Mouse (Mus musculus): Measurements from ENCODE around the gene Frmd4b. TPM values are rescaled to one million over a fixed set of nuclear protein-coding genes. Genes with fewer than 3 reads are reported as not detected.
"Not testable (repeated sequence)": the region's sequence is repeated elsewhere in the genome, so short reads cannot be mapped to it uniquely, and the experiment has no call there.

Frmd4b gene
- total RNA-seq, 2 experiments from 2014 or later, result 28.0 to 32.5 TPM

DNA sequence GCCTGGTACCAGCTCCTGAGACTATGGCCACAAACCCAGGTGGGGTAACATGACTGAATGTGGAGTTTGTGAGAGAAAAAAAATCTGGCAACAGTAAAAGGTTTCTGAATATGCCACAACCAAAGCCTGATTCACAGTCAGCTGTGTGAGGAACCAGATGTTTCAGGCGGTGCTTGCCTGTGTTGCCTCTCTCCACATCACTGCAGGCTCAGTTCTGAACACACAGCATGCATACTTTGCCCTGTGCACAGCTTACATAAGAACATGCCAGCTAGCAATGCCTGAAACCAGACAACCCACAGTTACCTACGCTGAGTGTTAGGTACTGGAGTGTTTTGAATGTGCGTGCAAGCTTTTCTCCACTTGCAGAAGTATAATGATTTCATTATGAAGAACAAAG lies 224.4 kb downstream of the Frmd4b start:
- Histone ChIP-seq H3K27ac (peak overlapping the region; percentile 37; the same call in 1 of the 2 replicates), H3K4me3 (no peak overlapping the region)
- no peak for DNase-seq (ENCODE audit: low spot score in 2 of 2)
- TF ChIP-seq CTCF (conservative IDR thresholded peaks at IDR 0.05), result no peak

DNA sequence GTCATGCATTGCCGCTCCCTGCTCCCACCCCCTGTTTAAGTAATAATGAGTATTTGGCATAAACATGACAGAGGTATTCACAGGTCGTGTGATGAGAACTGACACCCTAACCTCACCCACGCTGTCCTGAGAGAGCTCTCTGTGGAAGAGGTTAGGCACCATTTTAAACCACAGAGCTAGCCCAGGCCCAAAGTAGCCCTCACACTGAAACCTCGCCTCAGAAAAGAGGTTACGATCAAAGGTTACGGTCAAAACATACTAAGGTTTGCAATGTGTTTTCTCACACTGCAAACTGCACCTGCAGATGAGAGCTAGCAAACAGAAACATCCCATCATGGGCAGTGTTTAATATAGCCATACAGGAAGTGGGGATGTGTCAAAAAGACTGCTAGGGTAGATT lies 230.0 kb downstream of the Frmd4b start:
- no peak overlapping the region for H3K27ac ChIP-seq
- TF ChIP-seq CTCF (conservative IDR thresholded peaks at IDR 0.05), result no peak
- no peak overlapping the region for H3K4me3 ChIP-seq
- DNase-seq (ENCODE audit: low spot score in 2 of 2), result no peak

DNA sequence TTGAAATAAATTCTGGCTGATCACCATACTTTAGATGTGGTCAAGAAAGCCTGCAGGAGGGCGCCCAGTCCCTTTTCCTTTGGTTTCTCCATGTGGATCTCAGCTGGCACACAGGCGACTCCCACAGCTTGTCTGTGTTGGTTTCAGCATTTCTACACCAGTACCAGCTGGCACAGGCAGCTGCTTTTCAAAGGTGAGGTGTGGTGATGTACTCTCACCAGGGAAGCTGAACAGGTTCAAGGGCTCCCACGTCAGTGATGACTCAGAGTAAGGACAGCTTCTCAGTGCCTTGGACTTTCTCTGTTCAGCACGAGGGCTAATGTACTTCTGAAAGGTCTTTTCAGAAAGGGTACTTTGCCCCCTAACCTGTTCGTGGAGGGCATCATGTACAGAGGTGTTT lies 232.4 kb downstream of the Frmd4b start:
- DNase-seq (ENCODE audit: low spot score in 2 of 2), result no peak
- Histone ChIP-seq H3K27ac (no peak overlapping the region), H3K4me3 (no peak overlapping the region)
- TF ChIP-seq CTCF (conservative IDR thresholded peaks at IDR 0.05), result no peak

DNA sequence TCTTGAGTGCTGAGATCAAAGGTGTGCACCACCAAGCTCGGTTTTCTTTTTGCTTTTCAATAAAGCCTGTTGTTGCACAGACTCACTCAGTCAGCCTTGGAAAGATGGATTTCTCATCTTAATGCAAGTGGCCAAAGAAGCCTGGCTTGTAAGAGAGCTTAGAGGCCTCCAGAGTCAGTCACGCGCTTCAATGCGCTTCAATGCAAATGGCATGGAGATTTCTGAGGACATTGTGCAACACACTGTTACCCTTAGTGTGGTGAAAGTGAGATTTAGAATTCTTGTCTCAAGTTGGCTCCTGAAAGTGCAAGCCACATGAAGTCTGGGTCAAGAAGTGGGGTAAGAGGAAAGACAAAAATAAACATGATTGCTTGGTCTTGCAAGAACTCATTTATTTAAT lies 236.1 kb downstream of the Frmd4b start:
- Histone ChIP-seq H3K27ac (no peak overlapping the region), H3K4me3 (no peak overlapping the region)
- no peak for DNase-seq (ENCODE audit: low spot score in 2 of 2)
- TF ChIP-seq CTCF (conservative IDR thresholded peaks at IDR 0.05), result no peak

DNA sequence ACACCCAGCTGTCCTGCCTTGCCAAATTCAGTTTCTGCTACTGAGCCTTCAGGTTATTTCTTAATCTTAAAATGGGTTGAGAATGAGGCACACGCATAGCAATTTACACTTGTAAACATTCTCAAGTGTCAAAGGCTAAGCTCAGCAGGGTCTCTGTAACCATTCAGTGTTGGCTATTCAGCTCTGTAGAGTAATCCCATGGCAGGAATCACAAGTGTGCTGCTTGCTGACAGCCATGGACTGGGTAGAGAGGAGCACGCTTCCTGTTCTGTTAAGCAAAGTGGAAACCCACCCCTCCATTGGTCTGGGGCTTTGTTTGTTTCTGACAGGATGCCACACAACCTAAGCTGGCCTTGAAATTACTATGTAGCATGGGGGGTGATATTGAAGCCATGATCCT lies 246.4 kb downstream of the Frmd4b start:
- no peak overlapping the region for H3K4me3 ChIP-seq
- H3K27ac ChIP-seq, result no peak overlapping the region
- TF ChIP-seq CTCF (conservative IDR thresholded peaks at IDR 0.05), result no peak
- no peak for DNase-seq (ENCODE audit: low spot score in 2 of 2)

DNA sequence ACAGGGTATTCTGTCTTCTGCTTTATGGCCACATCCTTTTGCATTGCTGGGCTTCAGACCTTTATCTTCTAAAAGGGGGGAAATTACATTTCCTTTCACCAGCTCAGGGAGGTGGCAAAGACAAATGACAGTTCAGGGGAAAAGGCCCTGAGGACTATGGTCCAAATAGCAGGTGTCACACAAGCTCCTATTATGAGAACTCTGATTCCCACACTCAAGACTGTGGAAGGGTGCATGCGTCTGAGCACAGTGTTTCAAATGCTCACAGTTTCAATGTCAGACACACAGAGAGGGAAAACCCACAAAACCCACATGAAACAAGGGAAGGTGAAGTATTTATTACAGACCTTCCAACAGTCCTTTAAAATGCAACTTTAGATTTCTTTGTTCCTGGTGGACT lies 246.9 kb downstream of the Frmd4b start:
- no peak for DNase-seq (ENCODE audit: low spot score in 2 of 2)
- H3K4me3 ChIP-seq, result no peak overlapping the region
- no peak overlapping the region for H3K27ac ChIP-seq
- TF ChIP-seq CTCF (conservative IDR thresholded peaks at IDR 0.05), result no peak

DNA sequence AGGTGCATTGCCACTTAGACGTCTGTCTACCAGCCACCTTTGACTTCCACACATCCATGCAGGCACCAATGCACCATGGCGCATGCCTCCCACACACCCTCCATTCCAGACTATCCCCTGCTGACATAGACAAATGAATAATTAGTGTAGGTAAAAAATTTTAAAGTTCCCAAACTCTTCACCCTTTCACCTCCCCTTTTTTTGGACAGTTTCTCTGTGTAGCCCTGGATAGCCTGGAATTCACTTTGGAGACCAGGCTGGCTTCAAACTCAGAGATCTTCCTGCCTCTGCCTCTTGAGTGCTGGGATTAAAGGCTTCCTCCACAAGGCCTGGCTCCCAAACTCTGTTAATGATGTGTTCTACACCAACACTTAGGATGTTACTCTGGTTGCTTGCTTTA lies 253.5 kb downstream of the Frmd4b start:
- no peak overlapping the region for H3K4me3 ChIP-seq
- TF ChIP-seq CTCF (conservative IDR thresholded peaks at IDR 0.05), result no peak
- H3K27ac ChIP-seq, result no peak overlapping the region
- DNase-seq (ENCODE audit: low spot score in 2 of 2), result no peak

DNA sequence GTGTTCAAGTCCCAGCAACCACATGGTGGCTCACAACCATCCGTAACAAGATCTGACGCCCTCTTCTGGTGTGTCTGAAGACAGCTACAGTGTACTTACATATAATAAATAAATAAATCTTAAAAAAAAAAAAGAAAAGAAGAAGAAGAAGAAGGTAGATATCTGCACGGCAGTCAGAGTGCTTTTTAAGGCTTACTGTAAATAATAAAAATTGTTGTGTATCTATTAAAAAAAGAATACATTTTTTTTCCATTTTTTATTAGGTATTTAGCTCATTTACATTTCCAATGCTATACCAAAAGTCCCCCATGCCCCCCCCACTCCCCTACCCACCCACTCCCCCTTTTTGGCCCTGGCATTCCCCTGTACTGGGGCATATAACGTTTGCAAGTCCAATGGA lies 259.7 kb downstream of the Frmd4b start:
- not testable (repeated sequence) for DNase-seq (ENCODE audit: low spot score in 2 of 2); H3K27ac ChIP-seq; H3K4me3 ChIP-seq

DNA sequence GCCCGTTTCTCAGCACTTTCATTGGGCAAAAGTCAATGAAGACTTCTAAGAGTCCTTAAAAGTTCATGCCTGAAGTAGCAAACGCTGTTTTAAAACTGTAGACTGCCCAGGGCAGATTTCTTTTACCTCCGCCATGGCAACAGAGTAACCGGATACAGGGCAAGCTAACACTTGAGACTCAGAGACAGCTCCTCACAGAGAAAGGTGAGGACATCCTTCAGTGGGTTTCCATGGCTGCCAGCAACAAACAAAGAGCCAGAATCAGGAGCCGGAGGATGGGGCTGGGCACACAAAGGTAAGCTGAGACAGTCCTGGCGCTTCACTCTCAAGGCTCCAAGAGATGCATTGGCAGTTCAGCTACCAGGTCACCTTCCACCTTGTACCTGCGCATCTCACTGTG lies 260.7 kb downstream of the Frmd4b start:
- no peak for DNase-seq (ENCODE audit: low spot score in 2 of 2)
- no peak for TF ChIP-seq CTCF (conservative IDR thresholded peaks at IDR 0.05)
- no peak overlapping the region for H3K4me3 ChIP-seq
- no peak overlapping the region for H3K27ac ChIP-seq

DNA sequence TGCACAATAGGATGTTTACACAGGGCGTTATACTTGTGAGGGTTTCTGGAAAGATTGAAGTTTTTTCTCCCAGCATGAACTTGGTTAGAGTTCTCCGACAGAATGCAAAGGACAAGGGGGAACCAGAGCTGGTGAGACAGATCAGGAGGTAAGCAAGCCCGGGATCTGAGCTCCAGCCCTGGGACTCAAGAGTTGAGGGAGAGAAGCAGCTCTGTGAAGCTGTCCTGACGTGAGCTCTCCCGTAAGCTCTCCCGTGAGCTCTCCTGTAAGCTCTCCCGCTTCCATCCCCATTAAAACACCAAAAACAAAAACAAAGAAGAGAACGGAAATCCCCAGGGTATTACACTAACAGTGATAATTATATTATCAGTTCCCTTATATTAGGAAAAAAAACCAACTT lies 262.2 kb downstream of the Frmd4b start:
- H3K27ac ChIP-seq, result peak overlapping the region; percentile 43; the same call in 1 of the 2 replicates
- no peak for DNase-seq (ENCODE audit: low spot score in 2 of 2)
- no peak for TF ChIP-seq CTCF (conservative IDR thresholded peaks at IDR 0.05)
- H3K4me3 ChIP-seq, result no peak overlapping the region

DNA sequence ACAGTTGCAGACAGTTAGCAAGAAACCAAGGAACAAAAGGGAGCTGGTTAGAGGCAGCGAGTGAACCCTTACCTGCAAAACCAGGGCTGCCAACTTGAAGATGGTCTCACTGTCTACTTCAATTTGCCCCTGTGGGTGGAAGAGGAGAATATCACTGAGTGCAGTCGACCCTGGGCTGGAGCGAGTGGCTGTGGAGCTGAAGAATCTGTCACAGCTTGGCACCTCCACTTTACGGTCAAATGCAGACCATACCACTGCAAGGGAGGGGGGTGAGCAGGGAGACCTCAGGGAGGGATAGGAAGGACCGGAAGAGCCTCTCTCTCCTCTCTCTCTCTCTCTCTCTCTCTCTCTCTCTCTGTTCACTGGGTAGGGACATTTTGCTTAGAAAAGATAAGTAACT lies 263.4 kb downstream of the Frmd4b start:
- Histone ChIP-seq H3K27ac (no peak overlapping the region), H3K4me3 (no peak overlapping the region)
- no peak for DNase-seq (ENCODE audit: low spot score in 2 of 2)
- TF ChIP-seq CTCF (conservative IDR thresholded peaks at IDR 0.05), result no peak

DNA sequence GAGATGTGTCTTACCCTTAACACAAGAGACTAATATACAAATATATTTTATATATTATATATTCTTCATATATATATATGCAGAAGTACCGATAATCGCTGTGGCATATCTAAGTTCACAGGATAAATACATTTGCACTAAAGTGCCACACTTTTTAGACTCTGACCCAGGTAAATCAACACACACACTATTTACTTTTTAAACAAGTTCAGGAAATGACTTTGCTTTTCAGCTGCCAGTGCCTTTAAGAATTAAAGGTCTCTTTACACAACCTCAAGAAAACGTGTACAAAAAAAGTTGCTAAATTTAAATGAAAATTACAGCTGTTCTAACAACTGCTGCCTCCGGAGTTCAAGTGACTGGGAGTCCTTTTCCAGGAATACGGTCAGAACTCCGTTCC lies 264.0 kb downstream of the Frmd4b start:
- Histone ChIP-seq H3K4me3 (no peak overlapping the region), H3K27ac (no peak overlapping the region)
- DNase-seq (ENCODE audit: low spot score in 2 of 2), result no peak
- TF ChIP-seq CTCF (conservative IDR thresholded peaks at IDR 0.05), result no peak

DNA sequence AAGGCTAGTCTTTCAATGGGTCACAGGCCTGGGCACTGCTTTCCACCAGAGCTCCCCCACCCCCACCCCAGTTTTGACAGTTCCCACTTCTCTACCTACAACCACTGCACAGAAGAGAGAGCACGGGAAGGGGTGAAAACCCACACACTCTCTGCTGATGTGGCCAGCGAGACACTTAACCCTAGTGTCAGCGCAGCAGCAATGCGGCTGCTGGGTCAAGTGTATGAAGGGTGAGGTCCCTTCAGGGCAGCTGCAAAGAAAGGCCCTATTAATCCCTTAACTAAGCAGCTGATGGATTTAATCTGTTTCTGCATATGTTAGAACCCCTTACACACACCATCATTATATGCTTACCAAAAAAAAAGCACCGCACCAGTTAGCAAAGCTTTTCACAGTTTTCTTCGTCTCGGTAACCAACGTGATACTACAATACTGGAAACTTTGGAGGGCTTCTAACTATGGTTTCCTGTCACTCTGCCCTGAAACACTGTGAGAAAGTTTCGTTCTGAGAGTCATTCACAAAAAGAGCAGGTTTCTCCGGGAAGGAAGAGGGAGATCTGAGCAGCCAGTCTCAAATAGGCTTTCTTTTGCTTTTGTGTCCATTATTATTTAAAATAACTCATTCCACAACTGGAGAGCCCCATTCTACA lies 264.7 kb downstream of the Frmd4b start:
- no peak overlapping the region for H3K27ac ChIP-seq
- no peak for DNase-seq (ENCODE audit: low spot score in 2 of 2)
- no peak for TF ChIP-seq CTCF (conservative IDR thresholded peaks at IDR 0.05)
- no peak overlapping the region for H3K4me3 ChIP-seq

DNA sequence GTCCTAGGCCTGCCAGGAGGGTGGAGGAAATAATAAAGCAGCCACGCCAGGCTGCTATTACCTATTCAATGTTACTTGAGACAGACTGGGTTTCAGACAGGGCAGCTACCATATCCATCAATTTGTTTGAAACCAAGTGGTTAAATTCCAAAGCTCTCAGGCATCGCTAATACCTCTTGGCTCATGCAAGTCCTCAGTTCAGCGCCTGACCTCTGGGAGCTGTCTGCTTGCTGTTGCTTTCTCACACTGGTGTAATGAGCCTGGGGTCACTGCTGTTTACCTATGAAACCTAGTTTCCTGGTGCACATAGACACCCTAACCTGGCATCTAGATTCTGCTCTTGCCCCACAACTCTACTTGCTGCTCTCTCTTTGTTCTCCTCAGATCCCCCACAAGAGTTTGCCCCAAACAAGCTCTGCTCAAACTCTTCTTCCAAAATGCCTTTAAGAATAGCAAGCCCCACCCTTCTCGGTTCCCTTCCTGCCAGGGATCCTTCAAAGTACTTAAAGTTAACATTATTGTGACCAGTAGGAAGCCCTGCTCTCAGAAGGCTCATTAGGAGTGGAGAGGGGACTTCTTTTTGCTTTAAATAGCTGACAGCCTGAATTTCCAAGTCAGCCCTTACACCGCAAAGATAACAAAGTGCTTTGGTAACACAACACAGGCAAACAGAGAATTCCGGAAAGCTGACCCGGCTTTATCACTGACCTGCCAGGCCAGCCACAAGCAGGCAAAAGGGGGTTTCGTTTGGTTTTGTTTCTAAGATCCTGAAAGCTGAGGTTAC lies 267.8 kb downstream of the Frmd4b start:
- H3K27ac ChIP-seq, result peak overlapping the region; percentile 47
- TF ChIP-seq CTCF (conservative IDR thresholded peaks at IDR 0.05), result no peak

More for the DNA sequence above, 267.8 kb downstream of the Frmd4b start:
- no peak overlapping the region for H3K4me3 ChIP-seq
- DNase-seq (ENCODE audit: low spot score in 2 of 2), result no peak
